Mouse (Mus musculus) erythroblast, embryonic 14.5 days (primary cell): Measurements from ENCODE around the gene Slc1a3. TPM values are rescaled to one million over a fixed set of nuclear protein-coding genes. Genes with fewer than 3 reads are reported as not detected.
A peak's percentile ranks its signal among the peaks of the same experiment; 100 is the strongest.

Source experiments
- H3K27me3 ChIP-seq: 2 replicates; pipeline ENCODE4 v1.6.1; 2012; ENCODE audit warnings: inconsistent platforms; ENCODE audit not compliant: control insufficient read depth
- H3K36me3 ChIP-seq: 2 replicates; pipeline ENCODE4 v1.6.1; 2012; ENCODE audit warnings: mild to moderate bottlenecking, inconsistent platforms; ENCODE audit not compliant: control insufficient read depth
- H3K4me1 ChIP-seq: 2 replicates; pipeline ENCODE4 v1.6.1; 2012; ENCODE audit warnings: inconsistent platforms; ENCODE audit not compliant: control insufficient read depth
- H3K4me3 ChIP-seq: replicated peaks from 2 replicates; pipeline ENCODE3; 2012; ENCODE audit warnings: moderate library complexity, mild to moderate bottlenecking, inconsistent platforms
- H3K9me3 ChIP-seq: 2 replicates; pipeline ENCODE4 v1.6.1; 2012; ENCODE audit warnings: low read length, inconsistent platforms, mixed read lengths; ENCODE audit not compliant: control insufficient read depth
- GATA1 ChIP-seq: IDR thresholded peaks from 2 replicates; pipeline ENCODE4 v1.6.1; 2012; ENCODE audit warnings: low read length, inconsistent platforms, mixed read lengths
- TAL1 ChIP-seq: IDR thresholded peaks from 3 replicates; pipeline ENCODE4 v1.6.1; 2012; ENCODE audit warnings: low read length, inconsistent platforms, mixed read lengths
- polyA plus RNA-seq: library from polyadenylated mRNA; stranded (reverse); fragments of >175 nt; gene quantifications from 2 replicates; pipeline ENCODE4 v1.2.3, GENCODE M21; 2012

Gene Slc1a3
- polyA plus RNA-seq, 1 experiment = not detected

DNA sequence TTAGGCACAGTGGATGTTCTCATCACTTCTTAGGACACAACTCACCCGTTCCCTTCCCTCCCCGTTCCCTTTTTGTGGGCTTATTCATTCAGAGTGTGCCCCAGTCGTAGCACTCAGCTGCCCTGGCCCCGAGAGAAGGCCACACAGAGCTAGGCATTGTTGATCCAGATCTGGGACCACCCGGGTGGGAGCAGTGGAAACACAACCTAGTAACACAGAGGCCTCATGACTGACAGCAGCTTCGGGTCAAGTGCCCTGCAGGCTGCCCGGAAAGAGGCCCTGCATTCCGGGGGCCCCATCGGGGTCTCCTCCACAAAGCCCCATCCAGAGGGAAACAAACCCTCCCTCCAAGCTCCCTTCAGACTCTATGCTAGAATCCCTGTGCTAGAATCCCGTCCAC lies 78.2 kb downstream of the Slc1a3 start:
- TF ChIP-seq TAL1 = no peak
- TF ChIP-seq GATA1 = no peak
- Histone ChIP-seq H3K4me3 (no peak overlapping the region), H3K36me3 (no peaks in the 10 kb centered on the region)

DNA sequence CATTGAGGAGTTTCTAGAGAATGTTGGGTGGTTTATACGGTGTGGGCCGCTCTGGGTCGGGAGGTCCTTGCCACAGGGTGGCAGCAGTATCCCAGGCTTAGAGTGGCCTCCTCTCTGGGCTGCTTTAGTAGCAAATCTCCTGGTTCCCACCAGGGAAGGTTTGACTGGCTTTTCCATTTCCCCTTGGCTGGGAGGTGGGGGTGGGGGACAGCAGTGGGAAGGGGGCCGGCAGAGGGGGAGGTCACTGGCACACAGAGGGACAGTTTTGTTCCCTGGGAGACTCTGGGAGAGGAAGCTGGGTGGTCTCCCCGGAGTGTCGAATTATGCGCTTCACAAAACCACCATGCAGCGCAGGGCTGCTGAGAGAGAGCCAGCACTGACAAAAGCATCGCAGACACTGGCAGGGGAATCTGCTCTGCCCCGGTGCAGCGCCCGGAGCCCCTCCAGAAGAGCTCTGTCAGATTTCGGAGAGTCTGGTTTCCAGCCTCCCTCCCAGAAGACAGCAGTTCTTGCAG lies 81.2 kb downstream of the Slc1a3 start:
- H3K4me1 ChIP-seq = peaks cover 13% of the 10 kb centered on the region
- H3K9me3 ChIP-seq = no peaks in the 10 kb centered on the region
- H3K27me3 ChIP-seq = peaks cover 34% of the 10 kb centered on the region
- no peaks in the 10 kb centered on the region for H3K36me3 ChIP-seq
- TF ChIP-seq GATA1 = no peak
- TF ChIP-seq TAL1 = no peak
- H3K4me3 ChIP-seq = no peak overlapping the region

More for the DNA sequence above, 78.2 kb downstream of the Slc1a3 start:
- H3K27me3 ChIP-seq = peaks cover 30% of the 10 kb centered on the region
- peaks cover 8% of the 10 kb centered on the region for H3K4me1 ChIP-seq
- H3K9me3 ChIP-seq = no peaks in the 10 kb centered on the region

DNA sequence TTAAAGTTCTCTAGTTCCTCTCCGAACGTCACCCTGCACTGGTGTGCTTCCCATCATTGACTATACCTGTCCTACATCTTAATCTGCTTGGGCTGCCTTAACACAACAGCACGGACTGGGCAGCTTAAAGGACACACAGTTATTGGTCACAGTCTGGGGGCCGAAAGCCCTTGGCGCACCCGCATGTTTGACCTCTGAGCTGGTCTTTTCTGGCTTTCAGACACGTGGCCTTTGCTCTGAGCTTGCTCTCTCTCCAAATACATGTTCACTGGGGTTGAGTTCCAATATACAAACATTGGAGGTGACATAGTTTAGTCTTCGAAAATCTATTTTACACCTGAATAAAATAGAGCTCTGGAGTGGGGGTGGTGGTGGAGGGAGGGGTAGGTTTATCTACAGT lies 82.4 kb downstream of the Slc1a3 start:
- no peak overlapping the region for H3K4me3 ChIP-seq
- H3K4me1 ChIP-seq = peaks cover 13% of the 10 kb centered on the region
- no peaks in the 10 kb centered on the region for H3K9me3 ChIP-seq
- H3K36me3 ChIP-seq = no peaks in the 10 kb centered on the region
- TF ChIP-seq GATA1 (no peak), TAL1 (no peak)
- H3K27me3 ChIP-seq = peaks cover 34% of the 10 kb centered on the region

DNA sequence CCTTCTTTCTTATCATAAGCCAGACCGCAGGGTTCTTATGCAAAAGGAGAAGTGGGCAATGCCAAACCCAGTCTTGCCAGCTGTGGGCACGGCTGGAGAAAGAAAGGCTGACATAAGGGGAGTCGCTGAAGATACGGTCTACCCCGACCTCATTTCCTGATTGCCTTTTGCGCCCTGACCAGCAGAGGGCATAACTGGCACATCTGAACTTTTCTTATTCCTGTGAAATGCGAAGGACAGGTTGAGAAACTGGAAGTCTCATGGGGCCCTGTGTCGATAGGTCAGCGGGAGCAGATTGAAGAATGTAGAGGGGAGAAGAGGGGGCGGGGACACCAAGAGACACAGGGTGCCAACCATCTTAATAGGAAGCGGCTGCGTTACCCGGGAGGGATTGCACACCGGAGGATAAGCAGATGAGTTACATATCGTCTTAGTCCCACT lies 83.4 kb downstream of the Slc1a3 start:
- peak overlapping the region; percentile 42 for H3K4me3 ChIP-seq
- TF ChIP-seq GATA1 = no peak
- TF ChIP-seq TAL1 = no peak
- H3K4me1 ChIP-seq = peaks cover 13% of the 10 kb centered on the region
- H3K36me3 ChIP-seq = no peaks in the 10 kb centered on the region
- H3K9me3 ChIP-seq = no peaks in the 10 kb centered on the region
- H3K27me3 ChIP-seq = peaks cover 34% of the 10 kb centered on the region

DNA sequence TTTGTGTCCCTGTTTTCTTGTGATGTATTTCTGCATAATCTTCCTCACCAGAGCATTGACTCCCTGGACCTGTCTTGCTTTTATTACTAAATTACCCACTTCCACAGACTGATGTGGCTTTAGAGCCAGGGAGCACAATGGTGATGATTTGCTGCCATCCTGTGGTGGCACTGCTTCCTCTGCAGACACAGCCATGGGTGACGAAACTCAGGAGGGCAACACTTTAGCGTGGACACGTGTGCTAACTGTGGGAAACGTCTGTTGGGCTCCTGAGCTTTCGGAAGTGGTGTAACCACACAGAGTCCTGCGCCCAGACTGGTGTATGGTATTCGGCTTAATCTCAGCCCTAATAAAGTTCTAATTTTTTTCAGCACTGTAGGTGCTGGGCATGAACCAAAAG lies 85.2 kb downstream of the Slc1a3 start:
- Histone ChIP-seq H3K27me3 (peaks cover 29% of the 10 kb centered on the region), H3K9me3 (no peaks in the 10 kb centered on the region), H3K36me3 (no peaks in the 10 kb centered on the region), H3K4me1 (peaks cover 13% of the 10 kb centered on the region), H3K4me3 (no peak overlapping the region)
- TF ChIP-seq TAL1 (no peak), GATA1 (no peak)

DNA sequence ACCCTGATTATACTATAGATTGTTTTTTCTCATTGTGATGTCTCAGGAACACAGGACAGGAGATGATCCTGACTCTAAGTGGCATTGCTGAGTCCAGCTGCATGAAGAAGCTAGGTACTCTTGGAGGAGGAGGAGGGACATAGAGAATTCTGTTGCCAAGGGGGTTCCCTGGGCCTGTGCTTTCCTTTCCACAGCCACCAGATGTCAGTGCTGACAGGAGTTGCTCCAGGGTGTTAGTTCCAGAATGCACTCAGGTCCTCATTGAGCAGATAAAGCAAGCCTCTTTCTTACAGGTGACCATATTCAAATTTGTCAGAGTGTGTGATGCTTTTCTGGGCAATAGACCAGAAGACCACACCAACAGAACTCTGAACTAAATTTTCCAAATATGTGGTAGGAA lies 86.7 kb downstream of the Slc1a3 start:
- Histone ChIP-seq H3K4me1 (peaks cover 13% of the 10 kb centered on the region), H3K36me3 (no peaks in the 10 kb centered on the region), H3K9me3 (no peaks in the 10 kb centered on the region), H3K27me3 (peaks cover 14% of the 10 kb centered on the region), H3K4me3 (no peak overlapping the region)
- TF ChIP-seq GATA1 (no peak), TAL1 (no peak)

DNA sequence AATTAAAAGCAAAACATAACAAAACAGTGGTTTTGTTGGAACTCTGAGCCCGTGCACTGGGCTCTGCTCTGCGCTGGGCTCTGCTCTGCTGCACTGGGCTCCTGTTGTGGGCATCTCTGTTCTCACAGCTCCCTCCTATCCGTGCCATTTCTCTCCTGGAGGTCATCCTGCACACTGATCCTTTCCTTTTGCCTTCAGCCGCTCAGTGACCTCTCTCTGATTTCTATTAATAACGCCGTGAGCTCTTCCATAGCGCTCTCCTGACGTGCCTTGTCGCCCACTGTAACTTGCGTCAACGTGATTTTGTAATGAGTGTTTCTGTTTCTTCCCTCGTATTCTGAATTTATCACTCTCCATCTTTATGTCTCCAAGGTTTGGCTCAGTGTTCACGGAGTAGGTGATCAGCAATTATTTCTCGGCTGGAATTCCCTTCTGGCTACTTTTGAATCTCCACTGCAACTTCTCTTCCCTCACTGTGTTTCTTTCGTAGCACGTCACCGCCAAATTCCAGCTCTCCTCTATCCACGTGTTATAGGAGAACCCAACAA lies 91.0 kb downstream of the Slc1a3 start:
- H3K4me3 ChIP-seq = no peak overlapping the region
- H3K4me1 ChIP-seq = no peaks in the 10 kb centered on the region
- H3K9me3 ChIP-seq = no peaks in the 10 kb centered on the region
- H3K27me3 ChIP-seq = no peaks in the 10 kb centered on the region
- TF ChIP-seq TAL1 = no peak
- no peak for TF ChIP-seq GATA1
- H3K36me3 ChIP-seq = no peaks in the 10 kb centered on the region

DNA sequence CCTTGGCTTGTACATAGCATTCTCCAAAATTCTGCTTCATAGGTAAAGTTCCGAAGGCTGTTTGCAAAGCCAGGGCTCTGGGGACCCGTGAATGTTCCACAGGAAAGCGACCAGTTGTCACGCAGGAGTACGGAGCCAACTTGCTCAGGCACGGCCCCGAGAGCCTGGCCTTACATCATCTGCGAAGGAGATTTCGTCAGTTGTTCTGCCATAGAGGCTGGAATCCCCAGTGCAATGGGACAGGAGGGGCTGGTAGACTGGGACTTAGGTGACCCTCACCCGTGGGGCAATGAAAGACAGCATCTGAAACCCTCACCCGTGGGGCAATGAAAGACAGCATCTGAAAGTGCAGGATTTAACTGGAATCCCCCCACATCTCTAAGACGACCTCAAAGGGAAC lies 94.3 kb downstream of the Slc1a3 start:
- TF ChIP-seq TAL1 (no peak), GATA1 (no peak)
- no peak overlapping the region for H3K4me3 ChIP-seq
- no peaks in the 10 kb centered on the region for H3K4me1 ChIP-seq
- no peaks in the 10 kb centered on the region for H3K36me3 ChIP-seq
- no peaks in the 10 kb centered on the region for H3K9me3 ChIP-seq
- no peaks in the 10 kb centered on the region for H3K27me3 ChIP-seq

DNA sequence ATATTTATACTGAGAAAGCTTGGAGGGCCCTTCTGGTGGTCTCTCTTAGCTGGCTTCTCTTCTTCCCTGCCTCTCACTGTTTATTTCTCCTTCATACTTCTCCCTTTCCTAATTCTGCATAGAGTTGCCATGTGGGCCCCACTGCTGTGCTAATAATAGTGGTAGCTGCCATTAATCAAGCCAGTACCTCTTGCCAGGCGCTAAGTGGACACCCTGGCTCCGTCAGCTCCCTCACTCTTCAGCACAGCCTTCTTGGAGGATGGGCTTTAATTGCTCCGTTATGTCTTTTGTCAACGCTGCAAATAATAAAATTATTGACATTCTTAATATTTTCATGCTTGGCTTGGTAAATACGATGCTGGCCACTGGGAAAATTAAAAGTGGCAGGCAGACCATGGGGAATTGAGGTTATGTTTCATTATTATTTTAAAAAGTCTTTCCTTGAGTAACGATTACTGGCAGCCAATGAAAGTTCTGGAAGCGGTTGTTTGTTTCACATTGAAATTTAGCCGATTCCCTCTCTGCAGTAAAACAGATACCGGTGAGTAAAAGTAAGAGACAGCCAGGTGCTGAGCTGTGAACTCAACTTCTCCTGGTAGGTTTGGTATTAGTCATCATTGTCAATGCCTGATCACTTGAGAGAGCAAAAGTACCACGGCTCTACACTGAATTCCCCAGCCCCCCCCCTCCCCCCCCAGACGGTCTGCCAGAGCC lies 94.9 kb downstream of the Slc1a3 start:
- Histone ChIP-seq H3K36me3 (no peaks in the 10 kb centered on the region), H3K27me3 (no peaks in the 10 kb centered on the region), H3K9me3 (no peaks in the 10 kb centered on the region), H3K4me3 (no peak overlapping the region), H3K4me1 (no peaks in the 10 kb centered on the region)
- TF ChIP-seq GATA1 (no peak), TAL1 (no peak)
